Mouse (Mus musculus): ENCODE data around the gene Msrb3. TPM values are rescaled to one million over a fixed set of nuclear protein-coding genes. Genes with fewer than 3 reads are reported as not detected.
A peak's percentile ranks its signal among the peaks of the same experiment; 100 is the strongest.

Gene Msrb3
- polyA plus RNA-seq, 1 experiment from 2014 or later, result 11.6 TPM

- Histone ChIP-seq H3K36me3 (ENCODE audit: insufficient read depth, low read length) (peaks cover 18% of the 10 kb centered on the region), H3K27me3 (ENCODE audit: insufficient read depth, low read length) (no peaks in the 10 kb centered on the region), H3K4me3 (ENCODE audit: low read length) (no peak overlapping the region), H3K9me3 (ENCODE audit: low read length) (no peaks in the 10 kb centered on the region), H3K27ac (ENCODE audit: low read length) (no peak overlapping the region), H3K4me2 (replicated peaks; ENCODE audit: low read depth, low read length) (no peak overlapping the region), H3K4me1 (ENCODE audit: insufficient read depth, low read length) (no peaks in the 10 kb centered on the region), H3K9ac (replicated peaks; ENCODE audit: low read length) (no peak overlapping the region)
- WGBS, result 60% methylated on average over 2 of the region's 2 CpGs
- no peak for ATAC-seq (ENCODE audit: low FRiP score, low TSS enrichment)
These were observed 22.6 kb upstream of the Msrb3 start for GRCm38 (mm10) chr10:120921501-120921900.

GRCm38 (mm10) chr10:120920604-120921003 lies 21.7 kb upstream of the Msrb3 start:
- peaks cover 12% of the 10 kb centered on the region; the same call in 1 of the 2 replicates for H3K36me3 ChIP-seq (ENCODE audit: insufficient read depth, low read length)
- no peaks in the 10 kb centered on the region for H3K4me1 ChIP-seq (ENCODE audit: insufficient read depth, low read length)
- H3K27ac ChIP-seq (ENCODE audit: low read length), result no peak overlapping the region
- ATAC-seq (ENCODE audit: low FRiP score, low TSS enrichment), result no peak
- no peak overlapping the region for H3K4me2 ChIP-seq (replicated peaks; ENCODE audit: low read depth, low read length)
- WGBS, result 70% methylated on average over 11 of the region's 11 CpGs
- H3K9ac ChIP-seq (replicated peaks; ENCODE audit: low read length), result no peak overlapping the region
- H3K9me3 ChIP-seq (ENCODE audit: low read length), result no peaks in the 10 kb centered on the region
- no peaks in the 10 kb centered on the region for H3K27me3 ChIP-seq (ENCODE audit: insufficient read depth, low read length)
- H3K4me3 ChIP-seq (ENCODE audit: low read length), result no peak overlapping the region

DNA sequence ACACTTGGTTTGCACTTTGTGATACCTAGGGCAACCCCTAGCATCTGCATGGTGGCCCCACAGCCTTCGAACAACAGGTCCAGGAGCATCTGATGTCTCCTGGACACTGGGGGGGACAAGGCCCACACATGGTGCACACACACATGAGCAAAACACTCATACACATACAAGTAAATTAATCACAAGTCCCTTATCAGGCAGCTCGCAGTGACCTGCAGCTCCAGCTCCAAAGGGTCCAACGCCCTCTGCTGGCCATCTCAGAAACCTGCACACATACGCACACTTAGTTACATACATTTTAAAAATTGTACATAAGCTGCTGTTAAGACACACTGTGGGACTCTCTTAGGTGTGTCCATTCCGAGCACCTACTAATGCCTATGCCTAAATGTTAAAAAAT lies 17.3 kb upstream of the Msrb3 start:
- Histone ChIP-seq H3K27ac (ENCODE audit: low read length) (no peak overlapping the region), H3K4me1 (ENCODE audit: insufficient read depth, low read length) (peaks cover 13% of the 10 kb centered on the region; the same call in 1 of the 2 replicates), H3K4me2 (replicated peaks; ENCODE audit: low read depth, low read length) (no peak overlapping the region), H3K9ac (replicated peaks; ENCODE audit: low read length) (no peak overlapping the region), H3K9me3 (ENCODE audit: low read length) (no peaks in the 10 kb centered on the region), H3K27me3 (ENCODE audit: insufficient read depth, low read length) (no peaks in the 10 kb centered on the region), H3K4me3 (ENCODE audit: low read length) (no peak overlapping the region), H3K36me3 (ENCODE audit: insufficient read depth, low read length) (0 out of 2 replicates have a peak, but pooled peaks cover 5% of the 10 kb centered on the region)
- WGBS, result 90% methylated on average over 5 of the region's 5 CpGs
- no peak for ATAC-seq (ENCODE audit: low FRiP score, low TSS enrichment)

GRCm38 (mm10) chr10:120914948-120915631 lies 16.2 kb upstream of the Msrb3 start:
- ATAC-seq (ENCODE audit: low FRiP score, low TSS enrichment), result no peak; the same call in 1 of the 2 replicates
- Histone ChIP-seq H3K9ac (replicated peaks; ENCODE audit: low read length) (no peak overlapping the region), H3K4me2 (replicated peaks; ENCODE audit: low read depth, low read length) (no peak overlapping the region), H3K27me3 (ENCODE audit: insufficient read depth, low read length) (no peaks in the 10 kb centered on the region), H3K27ac (ENCODE audit: low read length) (0 out of 2 replicates have a peak overlapping the region, but pooled peaks have one; percentile 30), H3K36me3 (ENCODE audit: insufficient read depth, low read length) (0 out of 2 replicates have a peak, but pooled peaks cover 5% of the 10 kb centered on the region), H3K4me1 (ENCODE audit: insufficient read depth, low read length) (peaks cover 13% of the 10 kb centered on the region; the same call in 1 of the 2 replicates), H3K9me3 (ENCODE audit: low read length) (no peaks in the 10 kb centered on the region), H3K4me3 (ENCODE audit: low read length) (no peak overlapping the region)
- 49% methylated on average over 15 of the region's 15 CpGs for WGBS

- Histone ChIP-seq H3K4me1 (ENCODE audit: insufficient read depth, low read length) (peaks cover 13% of the 10 kb centered on the region; the same call in 1 of the 2 replicates), H3K9ac (replicated peaks; ENCODE audit: low read length) (no peak overlapping the region), H3K36me3 (ENCODE audit: insufficient read depth, low read length) (0 out of 2 replicates have a peak, but pooled peaks cover 1% of the 10 kb centered on the region), H3K4me3 (ENCODE audit: low read length) (no peak overlapping the region), H3K27ac (ENCODE audit: low read length) (0 out of 2 replicates have a peak overlapping the region, but pooled peaks have one; percentile 16), H3K27me3 (ENCODE audit: insufficient read depth, low read length) (no peaks in the 10 kb centered on the region), H3K4me2 (replicated peaks; ENCODE audit: low read depth, low read length) (no peak overlapping the region), H3K9me3 (ENCODE audit: low read length) (no peaks in the 10 kb centered on the region)
- 51% methylated on average over 7 of the region's 7 CpGs for WGBS
- ATAC-seq (ENCODE audit: low FRiP score, low TSS enrichment), result no peak
These were observed 15.4 kb upstream of the Msrb3 start for GRCm38 (mm10) chr10:120914286-120914685.

GRCm38 (mm10) chr10:120913796-120914195 lies 14.9 kb upstream of the Msrb3 start:
- H3K9me3 ChIP-seq (ENCODE audit: low read length), result no peaks in the 10 kb centered on the region
- no peaks in the 10 kb centered on the region for H3K36me3 ChIP-seq (ENCODE audit: insufficient read depth, low read length)
- peaks cover 13% of the 10 kb centered on the region; the same call in 1 of the 2 replicates for H3K4me1 ChIP-seq (ENCODE audit: insufficient read depth, low read length)
- H3K4me3 ChIP-seq (ENCODE audit: low read length), result no peak overlapping the region
- 47% methylated on average over 7 of the region's 7 CpGs for WGBS
- no peak overlapping the region for H3K9ac ChIP-seq (replicated peaks; ENCODE audit: low read length)
- H3K4me2 ChIP-seq (replicated peaks; ENCODE audit: low read depth, low read length), result no peak overlapping the region
- ATAC-seq (ENCODE audit: low FRiP score, low TSS enrichment), result no peak
- H3K27me3 ChIP-seq (ENCODE audit: insufficient read depth, low read length), result no peaks in the 10 kb centered on the region
- no peak overlapping the region for H3K27ac ChIP-seq (ENCODE audit: low read length)

- Histone ChIP-seq H3K27ac (ENCODE audit: low read length) (no peak overlapping the region), H3K9me3 (ENCODE audit: low read length) (no peaks in the 10 kb centered on the region), H3K36me3 (ENCODE audit: insufficient read depth, low read length) (no peaks in the 10 kb centered on the region), H3K9ac (replicated peaks; ENCODE audit: low read length) (no peak overlapping the region), H3K27me3 (ENCODE audit: insufficient read depth, low read length) (no peaks in the 10 kb centered on the region), H3K4me2 (replicated peaks; ENCODE audit: low read depth, low read length) (no peak overlapping the region), H3K4me3 (ENCODE audit: low read length) (no peak overlapping the region), H3K4me1 (ENCODE audit: insufficient read depth, low read length) (peaks cover 13% of the 10 kb centered on the region; the same call in 1 of the 2 replicates)
- 83% methylated on average over 4 of the region's 4 CpGs for WGBS
- no peak for ATAC-seq (ENCODE audit: low FRiP score, low TSS enrichment)
These were observed 13.1 kb upstream of the Msrb3 start for GRCm38 (mm10) chr10:120911971-120912370.

GRCm38 (mm10) chr10:120908776-120909574 lies 10.1 kb upstream of the Msrb3 start:
- Histone ChIP-seq H3K36me3 (ENCODE audit: insufficient read depth, low read length) (no peaks in the 10 kb centered on the region), H3K4me2 (replicated peaks; ENCODE audit: low read depth, low read length) (no peak overlapping the region), H3K9ac (replicated peaks; ENCODE audit: low read length) (no peak overlapping the region), H3K4me1 (ENCODE audit: insufficient read depth, low read length) (no peaks in the 10 kb centered on the region), H3K27me3 (ENCODE audit: insufficient read depth, low read length) (no peaks in the 10 kb centered on the region), H3K4me3 (ENCODE audit: low read length) (no peak overlapping the region), H3K27ac (ENCODE audit: low read length) (no peak overlapping the region), H3K9me3 (ENCODE audit: low read length) (peaks cover 9% of the 10 kb centered on the region; the same call in 1 of the 2 replicates)
- 79% methylated on average over 11 of the region's 11 CpGs for WGBS
- ATAC-seq (ENCODE audit: low FRiP score, low TSS enrichment), result no peak

GRCm38 (mm10) chr10:120904676-120905075 lies 5.8 kb upstream of the Msrb3 start:
- no peaks in the 10 kb centered on the region for H3K36me3 ChIP-seq (ENCODE audit: insufficient read depth, low read length)
- 89% methylated on average over 10 of the region's 10 CpGs for WGBS
- no peak for ATAC-seq (ENCODE audit: low FRiP score, low TSS enrichment)
- H3K9me3 ChIP-seq (ENCODE audit: low read length), result peaks cover 9% of the 10 kb centered on the region; the same call in 1 of the 2 replicates
- H3K4me1 ChIP-seq (ENCODE audit: insufficient read depth, low read length), result peaks cover 5% of the 10 kb centered on the region; the same call in 1 of the 2 replicates
- H3K4me2 ChIP-seq (replicated peaks; ENCODE audit: low read depth, low read length), result no peak overlapping the region
- H3K4me3 ChIP-seq (ENCODE audit: low read length), result no peak overlapping the region
- 0 out of 2 replicates have a peak, but pooled peaks cover 2% of the 10 kb centered on the region for H3K27me3 ChIP-seq (ENCODE audit: insufficient read depth, low read length)
- no peak overlapping the region for H3K27ac ChIP-seq (ENCODE audit: low read length)
- no peak overlapping the region for H3K9ac ChIP-seq (replicated peaks; ENCODE audit: low read length)

All from kidney, embryonic 16.5 days (tissue).